Mouse (Mus musculus) forelimb bud, embryonic 11.5 days (tissue): ENCODE data around the gene Gtf2ird1.
"Not testable (repeated sequence)": the region's sequence is repeated elsewhere in the genome, so short reads cannot be mapped to it uniquely, and the experiment has no call there.

Experiments used
- DNase-seq: peaks from one replicate; pipeline ENCODE4 v3.0.0-alpha.2; 2012; ENCODE audit warnings: low read depth, low spot score

The Gtf2ird1 gene

DNA sequence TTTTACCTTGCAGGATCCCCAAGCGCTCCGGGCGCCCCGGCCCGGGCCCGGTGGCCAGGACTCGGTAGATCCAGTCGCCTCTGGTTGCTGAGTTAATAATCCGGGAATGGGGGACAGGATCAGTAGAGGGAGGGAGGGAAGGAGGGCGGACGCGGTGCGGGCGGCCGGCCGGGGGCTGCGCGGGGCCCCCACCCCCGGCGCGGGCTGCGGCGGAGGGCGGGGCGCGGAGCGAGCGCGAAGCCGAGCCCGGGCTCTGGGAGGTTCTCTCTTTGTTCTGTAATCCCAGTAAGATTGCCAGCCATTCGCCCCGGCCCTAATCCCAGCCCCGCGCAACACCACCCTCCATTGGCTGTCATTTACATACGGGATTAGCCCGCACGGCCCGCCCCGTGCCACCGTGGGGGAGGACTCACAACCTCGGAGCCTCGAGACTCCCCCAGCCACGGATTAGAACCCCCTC lies at the start of gene Gtf2ird1:
Gene Gtf2ird1, minus strand, starts transcription at position 214 of the 460 bp plus-strand sequence.
- DNase-seq: peak; percentile 70

DNA sequence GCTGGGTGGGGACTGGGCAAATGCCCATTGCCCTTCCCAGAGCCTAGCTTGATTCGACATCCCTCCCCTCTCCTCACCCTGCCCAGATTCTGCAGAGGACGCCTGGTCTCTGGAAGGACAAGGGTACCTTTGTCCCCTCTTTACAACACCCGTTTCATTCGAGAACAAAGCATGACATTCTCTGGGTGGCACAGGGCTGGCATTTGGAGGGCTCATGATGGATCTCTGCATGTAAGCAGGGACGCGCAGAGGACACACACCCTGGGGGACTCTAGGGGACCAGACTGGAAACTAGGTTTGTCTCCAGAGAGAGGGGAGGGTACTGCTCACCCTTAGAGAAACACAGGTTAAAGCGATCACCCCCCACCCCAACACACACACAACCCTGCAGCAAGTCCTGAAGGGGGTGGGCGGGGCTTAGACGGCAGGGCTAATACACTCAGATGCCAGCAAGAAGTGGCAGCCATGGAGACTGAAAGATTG lies 49.3 kb upstream of the Gtf2ird1 start:
- DNase-seq: no peak

DNA sequence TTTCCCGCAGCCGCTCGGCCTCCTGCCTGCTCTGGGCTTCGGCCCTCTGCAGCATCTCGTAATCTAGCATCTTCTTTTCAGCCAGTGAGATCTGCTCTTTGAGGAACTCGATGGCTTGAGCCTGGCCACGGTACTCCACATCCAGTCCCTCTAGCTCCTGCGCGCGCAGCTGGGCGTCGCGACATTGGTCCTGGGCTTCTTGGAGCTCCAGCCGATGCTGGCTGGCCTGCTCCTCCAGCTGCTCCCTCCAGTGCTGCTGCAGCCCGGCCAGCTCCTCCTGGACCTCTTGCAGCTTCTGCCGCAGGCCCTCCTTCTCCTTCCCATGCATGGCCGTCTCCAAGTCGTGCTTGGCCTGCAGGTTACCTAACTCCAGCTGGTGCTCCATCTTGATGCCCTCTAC lies 46.1 kb upstream of the Gtf2ird1 start:
- no peak for DNase-seq

- no peak for DNase-seq
Measured at GRCm38 (mm10) chr5:134501453-134501852, 44.9 kb upstream of the Gtf2ird1 start.

DNA sequence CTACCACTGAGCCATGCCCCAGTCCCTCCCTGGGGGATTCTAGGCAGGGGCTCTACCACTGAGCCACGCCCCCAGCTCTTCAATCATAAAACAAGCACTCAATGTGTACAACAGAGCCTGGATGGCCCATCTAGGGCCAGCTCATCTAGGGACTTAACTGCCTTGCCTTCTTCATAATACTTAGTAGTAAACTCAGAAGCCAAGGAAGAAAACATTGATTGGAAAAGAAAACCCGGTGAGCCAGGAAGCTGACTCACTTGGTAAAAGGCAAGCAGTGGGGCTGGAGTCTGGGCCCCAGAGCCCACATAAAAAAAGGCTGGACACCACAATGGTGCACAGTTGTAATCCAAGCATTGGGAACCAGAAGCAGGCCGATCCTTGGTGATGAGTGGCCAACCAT lies 44.2 kb upstream of the Gtf2ird1 start:
- no peak for DNase-seq

DNA sequence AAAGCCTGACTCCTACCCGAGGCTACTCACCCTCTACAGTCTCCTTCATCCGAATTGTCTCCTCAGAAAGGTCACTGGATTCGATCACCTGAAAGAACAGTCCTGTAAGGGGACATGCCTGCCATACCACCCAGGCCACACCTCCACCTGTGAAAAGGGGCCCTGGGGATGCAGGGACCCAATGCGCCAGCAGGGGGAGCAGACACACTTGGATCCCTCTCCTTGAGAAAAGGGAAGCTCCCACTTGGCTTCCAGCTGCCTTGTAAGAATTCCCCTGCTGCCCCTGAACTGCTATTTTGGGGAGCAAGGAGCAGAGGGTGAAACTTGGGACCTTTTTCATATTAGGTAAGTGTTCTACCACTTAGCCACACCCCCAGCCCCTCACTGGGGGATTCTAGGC lies 43.5 kb upstream of the Gtf2ird1 start:
- peak; percentile 30 for DNase-seq

GRCm38 (mm10) chr5:134497026-134497425 lies 40.5 kb upstream of the Gtf2ird1 start:
- DNase-seq: no peak

- DNase-seq: no peak
Measured at GRCm38 (mm10) chr5:134495796-134496195, 39.3 kb upstream of the Gtf2ird1 start.

- DNase-seq: peak; percentile 78
Measured at GRCm38 (mm10) chr5:134494142-134494541, 37.6 kb upstream of the Gtf2ird1 start.

- no peak for DNase-seq
Measured at GRCm38 (mm10) chr5:134492956-134493355, 36.4 kb upstream of the Gtf2ird1 start.

GRCm38 (mm10) chr5:134491712-134492417 lies 35.3 kb upstream of the Gtf2ird1 start:
- peak; percentile 89 for DNase-seq

DNA sequence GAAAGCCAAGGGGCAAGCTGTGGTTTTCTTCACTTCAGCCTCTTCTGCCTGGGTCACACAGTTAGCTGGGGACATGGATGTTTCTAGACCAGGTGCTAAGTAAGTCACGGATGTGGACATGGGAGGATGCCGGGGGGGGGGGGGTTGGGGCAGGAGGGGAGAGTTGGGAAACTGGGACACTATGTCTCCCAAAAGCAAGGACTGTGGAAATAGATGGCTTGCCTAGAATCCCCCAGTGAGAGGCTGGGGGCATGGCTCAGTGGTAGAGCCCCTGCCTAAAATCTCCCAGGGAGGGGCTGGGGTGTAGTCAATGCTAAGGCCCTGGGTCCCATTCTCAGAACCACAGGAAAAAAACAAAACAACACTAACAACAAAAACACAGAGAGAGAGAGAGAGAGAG lies 34.7 kb upstream of the Gtf2ird1 start:
- no peak for DNase-seq

GRCm38 (mm10) chr5:134490465-134490864 lies 33.9 kb upstream of the Gtf2ird1 start:
- DNase-seq: no peak

DNA sequence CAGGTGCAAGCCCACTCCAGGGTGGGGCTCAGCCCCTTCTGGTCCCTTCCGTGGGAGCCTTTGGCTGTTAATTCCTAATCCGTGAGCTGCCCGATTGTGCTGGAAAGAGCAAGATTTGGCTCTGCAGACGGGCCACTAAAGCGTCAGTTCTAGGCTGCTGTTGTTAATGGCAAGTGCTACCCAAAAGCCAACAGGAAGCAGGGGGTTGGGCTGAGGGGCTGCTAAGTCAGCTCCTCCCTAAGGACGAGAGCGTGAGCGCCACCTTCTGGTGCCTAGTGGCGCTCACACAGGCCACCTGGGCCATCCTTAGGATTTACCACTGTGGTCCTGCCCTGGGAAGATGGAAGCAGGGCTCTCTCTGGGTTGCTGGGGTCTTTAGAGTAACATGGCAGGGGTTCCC lies 33.1 kb upstream of the Gtf2ird1 start:
- peak; percentile 75 for DNase-seq

DNA sequence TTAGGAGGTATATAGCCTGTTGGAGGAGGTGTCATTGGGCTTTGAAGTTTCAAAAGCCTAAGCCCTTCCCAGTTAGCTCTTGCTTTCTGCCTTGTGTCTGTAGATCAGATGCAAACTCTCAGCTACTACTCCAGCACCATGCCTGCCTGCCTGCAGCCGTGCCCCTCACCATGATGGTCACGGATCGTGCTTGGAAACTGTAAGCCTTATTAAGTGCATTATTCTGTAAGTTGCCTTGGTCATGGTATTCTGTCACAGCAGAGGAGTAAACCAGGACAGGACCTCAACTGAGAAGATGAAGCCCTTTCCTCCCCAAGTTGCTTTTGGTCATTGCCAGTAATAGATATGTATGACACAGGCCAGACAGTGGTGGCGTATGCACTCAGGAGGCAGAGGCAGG lies 32.1 kb upstream of the Gtf2ird1 start:
- no peak for DNase-seq

DNA sequence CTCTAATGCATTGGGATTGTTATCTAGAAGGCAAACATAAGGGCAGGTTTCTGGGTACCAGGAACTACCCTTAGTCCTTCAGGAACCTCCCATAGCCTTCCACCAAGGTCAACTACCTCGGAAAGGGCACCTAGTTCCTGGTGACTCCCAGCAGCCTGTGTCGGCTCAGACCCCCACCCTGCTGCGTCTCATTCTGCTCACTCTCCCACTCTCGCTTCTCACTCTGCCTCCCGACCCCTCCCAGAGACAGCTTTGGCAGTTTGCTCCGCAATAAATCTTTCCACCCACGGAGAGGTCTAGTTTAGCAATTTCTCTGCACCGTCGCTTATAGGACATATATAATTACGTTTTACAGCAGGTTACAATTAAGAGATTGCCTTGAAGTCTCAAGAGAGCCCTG lies 31.5 kb upstream of the Gtf2ird1 start:
- no peak for DNase-seq

GRCm38 (mm10) chr5:134485900-134486665 lies 29.6 kb upstream of the Gtf2ird1 start:
- DNase-seq: peak; percentile 87

DNA sequence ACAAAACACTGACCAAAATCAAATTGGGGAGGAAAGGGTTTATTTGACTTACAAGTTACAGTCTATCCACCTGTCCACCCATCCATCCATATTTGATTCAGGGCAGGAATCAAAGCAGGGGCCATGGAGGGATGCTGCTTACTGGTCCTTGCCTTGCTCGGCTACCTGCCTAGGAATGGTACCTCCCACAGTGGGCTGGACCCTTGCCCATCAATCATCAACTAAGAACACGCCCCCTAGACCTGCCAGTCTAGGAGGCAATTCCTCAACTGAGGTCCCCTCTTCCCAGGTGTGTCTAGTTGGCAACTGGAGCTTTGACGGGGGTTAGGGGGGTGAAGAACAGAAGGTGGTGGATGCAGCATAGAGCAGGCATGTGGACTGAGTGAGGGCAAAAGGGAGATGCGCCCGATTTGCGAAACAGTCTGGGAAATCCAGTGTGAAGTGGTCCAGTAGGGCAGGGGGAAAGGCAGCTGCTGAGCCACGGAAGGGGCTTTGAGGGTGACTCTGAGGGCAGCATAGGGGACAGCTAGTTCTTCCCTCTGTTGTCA lies 28.7 kb upstream of the Gtf2ird1 start:
- no peak for DNase-seq

DNA sequence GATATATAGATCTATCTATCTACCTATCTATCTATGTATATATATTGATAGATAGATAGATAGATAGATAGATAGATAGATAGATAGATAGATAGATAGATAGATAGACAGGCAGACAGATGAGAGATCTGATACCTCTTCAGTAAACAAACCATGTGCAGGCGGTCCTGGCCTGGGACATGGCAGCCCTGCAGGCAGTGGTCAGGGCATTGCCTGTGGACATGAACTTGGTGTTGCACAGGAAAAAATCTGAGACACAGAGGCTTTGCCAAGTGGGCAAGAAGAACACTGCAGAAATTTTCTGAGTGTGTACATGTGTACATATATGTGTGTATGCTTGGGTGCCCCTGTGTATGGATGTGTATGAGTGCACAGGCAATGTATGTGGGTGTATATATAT lies 26.8 kb upstream of the Gtf2ird1 start:
- DNase-seq: no peak

DNA sequence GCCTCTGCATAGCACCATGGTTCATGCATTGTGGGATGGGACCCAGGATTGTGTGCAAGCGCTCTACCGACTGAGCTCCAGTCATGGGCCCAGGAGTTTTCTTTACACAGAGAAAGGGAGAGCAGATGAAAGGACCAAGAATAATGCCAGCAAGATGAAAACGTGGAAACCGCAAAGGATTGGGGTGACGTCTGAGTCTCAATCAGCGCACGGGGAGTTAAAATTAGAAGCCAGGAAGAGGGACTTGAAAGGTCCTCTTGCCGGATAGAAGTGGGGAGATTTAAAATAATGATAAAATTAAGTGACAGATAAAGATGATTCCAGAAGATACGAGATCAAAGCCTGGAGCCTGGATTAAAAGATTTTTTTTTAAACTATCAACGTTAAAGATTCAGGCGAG lies 25.8 kb upstream of the Gtf2ird1 start:
- DNase-seq: no peak

DNA sequence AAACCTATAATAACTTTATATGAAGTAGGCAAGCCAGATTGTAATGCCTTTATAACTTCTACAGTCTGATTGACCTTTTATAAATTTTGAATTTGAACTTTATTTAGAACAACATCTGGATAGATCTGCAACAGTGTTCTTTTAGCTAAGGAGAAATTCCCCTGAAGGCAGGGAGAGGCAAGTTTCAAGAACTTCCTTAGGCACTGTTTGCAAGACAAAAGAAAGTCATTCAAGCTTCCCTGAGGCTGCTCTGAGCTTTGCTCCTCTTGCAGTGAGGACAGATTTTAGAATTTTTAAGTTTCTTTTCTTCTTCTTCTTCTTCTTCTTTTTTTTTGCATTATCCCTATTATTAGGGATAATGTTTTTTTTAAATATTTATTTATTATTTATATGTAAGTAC lies 22.4 kb upstream of the Gtf2ird1 start:
- not testable (repeated sequence) for DNase-seq

- DNase-seq: not testable (repeated sequence)
Measured at GRCm38 (mm10) chr5:134475686-134476085, 19.2 kb upstream of the Gtf2ird1 start.
